Mouse (Mus musculus) midbrain, embryonic 10.5 days (tissue): Measurements from ENCODE around the gene Capzb. TPM values are rescaled to one million over a fixed set of nuclear protein-coding genes. Genes with fewer than 3 reads are reported as not detected.

ENCODE experiments used
- DNase-seq: peaks from one replicate; pipeline ENCODE4 v3.0.0-alpha.2; 2017; ENCODE audit warnings: low spot score
- H3K27ac ChIP-seq: fragments of 300-500 bp; sonication (generic); replicated peaks from 2 replicates; pipeline ENCODE4 v1.5.1; 2016; ENCODE audit warnings: mild to moderate bottlenecking
- H3K27me3 ChIP-seq: fragments of 300-500 bp; sonication (generic); 2 replicates; pipeline ENCODE4 v1.6.1; 2016; ENCODE audit warnings: low read depth, mild to moderate bottlenecking; ENCODE audit not compliant: poor library complexity, severe bottlenecking
- H3K36me3 ChIP-seq: fragments of 300-500 bp; sonication (generic); 2 replicates; pipeline ENCODE4 v1.6.1; 2016; ENCODE audit warnings: mild to moderate bottlenecking, moderate library complexity
- H3K4me1 ChIP-seq: fragments of 300-500 bp; sonication (generic); 2 replicates; pipeline ENCODE4 v1.6.1; 2016
- H3K4me3 ChIP-seq: fragments of 300-500 bp; sonication (generic); 2 replicates; pipeline ENCODE4 v1.5.1; 2016; ENCODE audit warnings: mild to moderate bottlenecking, moderate library complexity
- H3K9me3 ChIP-seq: fragments of 300-500 bp; sonication (generic); replicated peaks from 2 replicates; pipeline ENCODE4 v1.6.1; 2016; ENCODE audit warnings: mild to moderate bottlenecking
- WGBS: fragments of 180-500 bp; shearing (Covaris S2); methylation state at CpG from one replicate; pipeline ENCODE4 v1.1.7; 2016; 5-methylcytosine and 5-hydroxymethylcytosine counted together
- polyA plus RNA-seq: library from polyadenylated mRNA; unstranded; fragments of >200 nt; fragmentation: Nextera tagmentation; extraction: Ambion mirVana; gene quantifications from 2 replicates; pipeline ENCODE4 v1.2.1, GENCODE M21; 2016

Gene Capzb
- 330 and 349 TPM in 2 replicates for polyA plus RNA-seq

DNA sequence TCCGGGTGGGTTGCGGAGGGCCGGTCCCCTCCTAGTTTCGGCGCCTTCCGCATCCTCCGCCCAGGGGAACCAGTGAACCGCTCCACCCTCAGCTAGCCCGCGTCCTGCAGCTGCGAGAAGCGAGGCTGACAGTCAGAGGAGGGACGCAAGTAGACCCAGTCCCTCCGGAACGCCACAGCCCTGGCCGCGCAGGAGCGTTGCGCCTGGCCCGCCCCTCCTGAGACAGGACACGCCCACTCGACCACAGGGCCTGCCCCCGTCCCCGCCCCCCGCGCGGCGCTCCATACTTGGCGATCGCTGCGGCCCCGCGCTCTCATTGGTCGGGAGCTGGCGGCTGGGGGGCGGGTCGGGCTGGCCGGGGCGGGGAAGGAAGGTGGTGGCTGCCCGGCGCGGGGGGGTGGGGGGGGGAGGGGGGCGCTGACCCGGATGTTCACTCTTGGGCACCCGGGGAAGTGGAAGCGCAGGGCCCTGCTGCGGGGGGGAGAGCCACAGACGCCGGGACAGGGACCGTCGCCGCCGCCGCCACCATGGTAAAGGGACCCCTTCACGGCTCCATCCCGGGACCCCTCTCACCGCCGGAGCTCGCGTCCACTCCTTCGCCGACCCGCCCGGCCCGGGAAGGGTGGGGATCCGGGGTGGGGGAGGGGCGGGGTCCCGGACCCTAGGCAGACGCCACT is at the start of gene Capzb:
TSS of gene Capzb (plus strand) at position 401 of the 677 bp plus-strand sequence.
- DNase-seq: peak; percentile 99
- Histone ChIP-seq H3K27me3 (no peaks in the 10 kb centered on the region), H3K4me1 (peaks cover 48% of the 10 kb centered on the region)

DNA sequence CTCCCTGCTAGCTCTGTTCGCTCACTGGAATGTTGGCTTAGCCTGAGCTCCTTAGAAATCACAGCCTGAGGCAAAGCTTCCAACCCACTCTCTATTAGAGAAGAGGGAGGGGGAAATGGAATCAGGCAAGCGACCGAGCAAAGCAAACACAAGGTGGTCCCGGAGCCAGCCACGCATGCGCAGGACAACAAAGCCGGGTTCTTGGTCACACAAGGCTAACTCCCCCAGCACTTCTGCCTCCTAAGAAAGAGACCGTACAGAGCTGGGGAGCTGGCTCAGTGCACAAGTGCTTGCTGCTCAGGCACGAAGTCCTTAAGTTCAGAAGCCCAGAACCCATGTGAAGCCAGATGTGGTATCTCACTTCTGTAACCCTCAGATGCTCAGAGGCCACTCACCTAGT is 49.7 kb upstream of the Capzb start:
- peak overlapping the region; percentile 18; the same call in 1 of the 2 replicates for H3K4me3 ChIP-seq
- H3K4me1 ChIP-seq: peaks cover 7% of the 10 kb centered on the region
- 33% methylated on average over 9 of the region's 9 CpGs for WGBS
- H3K36me3 ChIP-seq: no peaks in the 10 kb centered on the region
- H3K9me3 ChIP-seq: peaks cover 13% of the 10 kb centered on the region; the same call in 1 of the 2 replicates
- peak; percentile 54 for DNase-seq
- no peaks in the 10 kb centered on the region for H3K27me3 ChIP-seq
- peak overlapping the region; percentile 72 for H3K27ac ChIP-seq

More for the DNA sequence above, at the start of gene Capzb:
- H3K4me3 ChIP-seq: peak within 1 kb of the TSS; percentile 96
- peak within 1 kb of the TSS; percentile 96 for H3K27ac ChIP-seq
- no peaks in the 10 kb centered on the region for H3K9me3 ChIP-seq
- WGBS: under 1% methylated on average over 54 of the region's 69 CpGs
- peaks cover 7% of the 10 kb centered on the region; the same call in 1 of the 2 replicates for H3K36me3 ChIP-seq

DNA sequence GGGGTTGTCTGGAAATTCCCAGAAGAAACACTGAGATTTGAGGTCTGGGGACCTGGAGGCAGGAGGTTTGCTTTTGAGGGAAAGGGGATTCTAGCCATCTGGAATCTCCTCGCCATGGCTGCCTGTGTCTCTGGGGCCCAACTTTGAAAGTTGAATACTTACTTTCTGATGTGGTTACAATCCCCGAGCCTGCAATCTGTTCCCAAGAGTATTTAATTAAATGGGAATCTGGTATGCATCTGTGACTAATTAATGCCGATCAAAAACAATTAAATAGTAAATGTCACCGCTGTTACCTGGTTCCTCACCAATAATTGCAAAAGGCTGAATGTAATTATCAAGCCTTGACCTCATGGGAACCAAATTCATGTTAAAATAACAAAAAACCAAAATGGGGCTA is 48.1 kb upstream of the Capzb start:
- no peaks in the 10 kb centered on the region for H3K27me3 ChIP-seq
- WGBS: 83% methylated on average over 4 of the region's 4 CpGs
- H3K9me3 ChIP-seq: peaks cover 24% of the 10 kb centered on the region; the same call in 1 of the 2 replicates
- H3K36me3 ChIP-seq: no peaks in the 10 kb centered on the region
- no peak overlapping the region for H3K27ac ChIP-seq
- no peak for DNase-seq
- H3K4me3 ChIP-seq: no peak overlapping the region
- H3K4me1 ChIP-seq: peaks cover 7% of the 10 kb centered on the region

DNA sequence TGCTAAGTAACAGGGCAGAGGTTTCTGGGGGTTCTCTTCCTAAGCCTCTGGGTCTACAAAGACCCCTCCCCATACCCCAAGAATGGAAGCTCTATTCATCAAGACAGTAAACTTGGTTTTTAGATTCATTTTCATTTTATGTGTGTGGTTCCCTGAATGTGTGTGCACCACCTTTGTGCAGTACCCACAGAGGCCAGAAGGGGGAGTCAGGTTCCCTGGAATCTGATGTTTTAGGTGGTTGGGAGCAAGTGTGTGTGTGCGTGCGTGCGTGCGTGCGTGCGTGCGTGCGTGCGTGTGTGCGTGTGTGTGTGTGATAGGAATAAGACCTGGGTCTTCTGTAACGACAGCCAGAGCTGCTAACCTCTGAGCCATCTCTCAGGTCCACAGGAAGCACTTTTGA is 47.5 kb upstream of the Capzb start:
- H3K36me3 ChIP-seq: no peaks in the 10 kb centered on the region
- 94% methylated on average over 11 of the region's 11 CpGs for WGBS
- H3K27ac ChIP-seq: no peak overlapping the region
- DNase-seq: no peak
- H3K4me3 ChIP-seq: no peak overlapping the region
- peaks cover 7% of the 10 kb centered on the region for H3K4me1 ChIP-seq
- H3K27me3 ChIP-seq: no peaks in the 10 kb centered on the region
- H3K9me3 ChIP-seq: peaks cover 24% of the 10 kb centered on the region; the same call in 1 of the 2 replicates

DNA sequence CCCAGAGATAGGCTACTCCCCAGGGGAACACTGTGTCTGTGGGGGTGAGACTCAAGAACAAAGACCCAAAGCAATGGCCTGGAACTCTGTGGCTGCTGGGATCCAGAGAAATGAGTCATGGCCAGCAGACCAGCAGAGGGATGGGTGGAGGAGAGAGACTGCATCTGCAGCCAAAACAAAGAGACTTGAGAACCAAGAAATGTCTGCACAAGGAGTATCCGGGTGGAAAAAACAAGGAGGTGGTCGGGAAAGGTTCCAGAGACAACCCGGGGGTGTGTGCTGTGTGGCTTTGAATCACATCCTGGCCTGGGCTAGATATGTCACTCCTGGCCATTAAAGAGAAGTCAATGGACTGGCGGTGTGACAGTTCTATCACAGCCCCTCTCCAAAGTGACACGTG is 45.9 kb upstream of the Capzb start:
- Histone ChIP-seq H3K27ac (no peak overlapping the region), H3K27me3 (no peaks in the 10 kb centered on the region), H3K9me3 (peaks cover 29% of the 10 kb centered on the region; the same call in 1 of the 2 replicates), H3K4me1 (peaks cover 7% of the 10 kb centered on the region), H3K36me3 (no peaks in the 10 kb centered on the region), H3K4me3 (no peak overlapping the region)
- DNase-seq: no peak
- WGBS: 89% methylated on average over 5 of the region's 5 CpGs

DNA sequence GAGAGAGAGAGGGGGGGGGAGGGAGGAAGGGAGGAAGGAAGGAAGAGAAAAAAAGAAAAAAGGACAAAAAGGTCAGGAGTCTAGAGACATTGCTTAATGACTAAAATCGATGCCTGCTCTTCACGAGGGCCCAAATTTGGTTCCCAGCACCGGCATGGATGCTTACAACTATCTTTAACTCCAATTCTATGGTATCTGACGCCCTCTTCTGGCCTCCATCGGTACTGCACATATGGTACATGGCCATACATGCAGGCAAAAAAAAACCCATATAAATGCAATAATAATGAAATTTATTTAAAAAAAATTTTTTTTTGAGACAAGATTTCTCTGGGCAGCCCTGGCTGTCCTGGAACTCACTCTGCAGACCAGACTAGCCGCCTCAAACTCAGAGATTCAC is 41.3 kb upstream of the Capzb start:
- H3K27me3 ChIP-seq: no peaks in the 10 kb centered on the region
- 66% methylated on average over 6 of the region's 6 CpGs for WGBS
- H3K4me3 ChIP-seq: no peak overlapping the region
- peaks cover 25% of the 10 kb centered on the region; the same call in 1 of the 2 replicates for H3K9me3 ChIP-seq
- DNase-seq: no peak
- no peaks in the 10 kb centered on the region for H3K36me3 ChIP-seq
- H3K4me1 ChIP-seq: no peaks in the 10 kb centered on the region
- no peak overlapping the region for H3K27ac ChIP-seq

DNA sequence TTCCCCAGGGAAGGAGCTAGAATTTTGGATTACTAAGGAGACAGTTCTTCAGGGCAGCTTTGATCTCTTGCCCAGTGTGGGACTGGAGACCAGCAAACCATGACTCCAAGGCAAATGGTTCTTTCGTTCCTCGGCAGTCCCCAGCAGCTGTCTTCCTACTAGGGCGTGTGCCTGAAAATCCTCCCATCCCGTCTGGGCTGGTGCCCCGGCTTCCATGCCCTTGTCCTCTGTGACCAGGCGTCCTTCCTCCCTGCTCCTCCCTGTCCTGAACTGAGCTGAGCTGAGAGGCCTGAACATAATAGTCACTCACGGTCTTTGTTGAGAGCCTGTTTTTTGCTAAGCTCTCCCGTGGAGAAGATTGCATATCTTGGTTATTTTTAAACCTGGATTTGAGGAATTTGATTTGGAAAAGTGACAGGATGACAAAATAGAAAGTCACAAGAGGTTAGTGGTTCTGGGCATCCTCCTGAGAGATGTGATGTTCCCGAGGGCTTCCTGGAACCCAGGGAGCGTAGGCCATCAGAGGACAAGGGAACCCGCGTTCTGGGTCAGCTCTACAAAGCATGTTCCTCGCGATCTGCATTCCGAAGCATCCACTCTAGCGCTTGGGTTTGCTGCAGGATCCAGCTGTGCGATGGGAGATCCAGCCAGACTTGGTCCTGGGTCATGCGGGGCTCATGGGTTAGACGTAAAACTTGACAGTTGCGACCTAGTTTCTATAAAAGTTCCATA is 38.0 kb upstream of the Capzb start:
- no peak overlapping the region for H3K27ac ChIP-seq
- no peak overlapping the region for H3K4me3 ChIP-seq
- WGBS: 84% methylated on average over 20 of the region's 20 CpGs
- H3K9me3 ChIP-seq: peaks cover 5% of the 10 kb centered on the region; the same call in 1 of the 2 replicates
- H3K36me3 ChIP-seq: no peaks in the 10 kb centered on the region
- no peaks in the 10 kb centered on the region for H3K27me3 ChIP-seq
- DNase-seq: no peak
- H3K4me1 ChIP-seq: no peaks in the 10 kb centered on the region

DNA sequence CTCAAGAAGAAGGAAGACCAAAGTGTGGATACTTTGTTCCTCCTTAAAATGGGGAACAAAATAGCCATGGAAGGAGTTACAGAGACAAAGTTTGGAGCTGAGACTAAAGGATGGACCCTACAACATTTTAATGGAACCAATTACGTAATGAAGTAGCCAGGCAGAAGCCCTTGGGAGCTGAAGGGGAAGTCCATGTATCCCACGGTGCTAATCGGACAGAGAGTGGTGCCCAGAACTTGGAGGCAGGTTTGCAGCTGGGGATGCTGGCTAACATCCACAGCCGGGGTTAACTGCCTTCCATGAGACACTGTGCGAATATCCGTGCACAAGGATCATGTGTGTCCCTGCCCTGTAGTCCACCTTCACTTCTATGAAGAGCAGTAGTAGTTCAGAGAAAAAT is 36.2 kb upstream of the Capzb start:
- Histone ChIP-seq H3K27me3 (no peaks in the 10 kb centered on the region), H3K9me3 (0 out of 2 replicates have a peak, but pooled peaks cover 1% of the 10 kb centered on the region), H3K36me3 (no peaks in the 10 kb centered on the region), H3K27ac (no peak overlapping the region), H3K4me1 (no peaks in the 10 kb centered on the region), H3K4me3 (no peak overlapping the region)
- 89% methylated on average over 6 of the region's 6 CpGs for WGBS
- DNase-seq: no peak

DNA sequence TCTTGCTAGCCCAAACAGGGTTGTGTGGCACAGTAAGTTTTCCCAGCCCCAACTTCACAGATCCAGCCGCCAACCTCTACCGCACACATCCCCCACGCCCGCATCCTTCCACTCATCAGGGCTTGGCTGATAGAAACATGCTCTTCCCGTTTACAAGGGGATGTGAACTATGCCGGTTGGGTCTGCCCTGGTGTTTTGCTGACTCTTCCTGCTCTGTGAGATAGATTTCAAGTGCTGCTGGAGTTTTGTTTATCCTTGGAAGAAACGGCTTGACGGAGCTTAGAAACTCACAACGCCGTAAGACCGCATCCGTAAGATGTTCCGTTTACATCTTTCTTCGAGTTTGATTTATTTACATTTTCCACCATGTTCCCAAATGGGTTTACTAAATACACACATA is 34.3 kb upstream of the Capzb start:
- Histone ChIP-seq H3K36me3 (no peaks in the 10 kb centered on the region), H3K4me3 (no peak overlapping the region), H3K27ac (no peak overlapping the region), H3K4me1 (no peaks in the 10 kb centered on the region), H3K9me3 (no peaks in the 10 kb centered on the region), H3K27me3 (no peaks in the 10 kb centered on the region)
- no peak for DNase-seq
- WGBS: 92% methylated on average over 14 of the region's 14 CpGs

DNA sequence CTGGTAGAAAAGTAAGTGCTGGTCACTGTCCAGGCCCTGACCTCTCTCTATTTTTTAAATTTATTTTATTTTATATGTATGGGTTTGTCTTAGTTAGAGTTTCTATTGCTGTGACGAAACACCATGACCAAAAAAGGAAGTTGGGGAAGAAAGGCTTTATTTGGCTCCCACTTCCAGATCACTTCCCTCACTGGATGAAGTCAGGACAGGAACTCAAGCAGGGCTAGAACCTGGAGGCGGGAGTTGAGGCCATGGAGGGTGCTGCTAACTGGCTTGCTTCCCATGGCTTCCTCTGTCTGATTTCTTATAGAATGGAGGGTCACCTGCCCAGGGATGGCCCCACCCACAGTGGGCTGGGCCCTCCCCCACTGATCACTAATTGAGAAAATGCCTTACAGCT is 31.6 kb upstream of the Capzb start:
- no peak for DNase-seq
- H3K27me3 ChIP-seq: no peaks in the 10 kb centered on the region
- no peaks in the 10 kb centered on the region for H3K36me3 ChIP-seq
- no peak overlapping the region for H3K4me3 ChIP-seq
- no peaks in the 10 kb centered on the region for H3K4me1 ChIP-seq
- H3K9me3 ChIP-seq: no peaks in the 10 kb centered on the region
- 77% methylated on average over 2 of the region's 2 CpGs for WGBS
- H3K27ac ChIP-seq: no peak overlapping the region

DNA sequence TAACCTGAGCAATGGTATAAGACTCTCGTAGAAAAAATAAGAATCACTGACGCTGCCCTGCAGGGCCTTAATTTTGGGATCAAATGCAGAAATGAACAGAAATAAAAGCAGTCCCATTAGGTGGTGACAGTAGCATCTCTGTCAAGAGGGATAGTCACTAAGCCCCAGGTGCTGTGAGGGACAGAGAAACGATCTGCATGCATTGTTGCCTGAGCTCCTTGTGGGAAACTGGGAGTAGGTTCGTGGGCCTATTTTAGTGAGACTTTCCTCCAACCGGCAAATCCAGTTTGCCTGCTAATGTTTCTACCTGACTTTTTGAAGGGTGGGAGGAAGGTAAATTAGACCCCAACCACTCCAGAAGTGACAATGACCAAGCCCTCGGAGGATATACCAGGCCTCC is 28.6 kb upstream of the Capzb start:
- H3K4me1 ChIP-seq: no peaks in the 10 kb centered on the region
- H3K36me3 ChIP-seq: no peaks in the 10 kb centered on the region
- H3K9me3 ChIP-seq: no peaks in the 10 kb centered on the region
- DNase-seq: no peak
- 91% methylated on average over 6 of the region's 6 CpGs for WGBS
- no peak overlapping the region for H3K4me3 ChIP-seq
- no peaks in the 10 kb centered on the region for H3K27me3 ChIP-seq
- H3K27ac ChIP-seq: no peak overlapping the region

DNA sequence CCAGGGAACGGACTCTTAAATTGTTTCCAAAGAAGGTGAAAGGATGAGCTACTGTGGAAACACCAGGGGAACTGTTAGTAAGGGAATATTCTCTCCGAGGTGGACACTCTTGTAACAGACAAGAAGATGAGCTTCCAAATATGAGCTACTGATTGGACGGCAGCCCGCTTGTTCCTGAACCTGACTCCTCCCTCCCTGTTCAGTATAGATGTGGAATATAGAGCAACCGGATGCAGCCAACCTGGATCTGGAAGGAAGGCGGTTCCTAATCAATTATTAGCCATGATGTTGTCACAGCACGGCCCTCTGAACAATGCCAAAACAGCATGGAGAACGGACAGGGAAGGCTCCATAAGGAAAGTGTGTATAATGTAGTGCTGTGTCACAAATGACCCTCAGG is 27.4 kb upstream of the Capzb start:
- no peak for DNase-seq
- Histone ChIP-seq H3K27ac (no peak overlapping the region), H3K4me3 (no peak overlapping the region), H3K36me3 (no peaks in the 10 kb centered on the region), H3K27me3 (no peaks in the 10 kb centered on the region), H3K4me1 (peaks cover 10% of the 10 kb centered on the region), H3K9me3 (no peaks in the 10 kb centered on the region)
- WGBS: 87% methylated on average over 8 of the region's 8 CpGs

DNA sequence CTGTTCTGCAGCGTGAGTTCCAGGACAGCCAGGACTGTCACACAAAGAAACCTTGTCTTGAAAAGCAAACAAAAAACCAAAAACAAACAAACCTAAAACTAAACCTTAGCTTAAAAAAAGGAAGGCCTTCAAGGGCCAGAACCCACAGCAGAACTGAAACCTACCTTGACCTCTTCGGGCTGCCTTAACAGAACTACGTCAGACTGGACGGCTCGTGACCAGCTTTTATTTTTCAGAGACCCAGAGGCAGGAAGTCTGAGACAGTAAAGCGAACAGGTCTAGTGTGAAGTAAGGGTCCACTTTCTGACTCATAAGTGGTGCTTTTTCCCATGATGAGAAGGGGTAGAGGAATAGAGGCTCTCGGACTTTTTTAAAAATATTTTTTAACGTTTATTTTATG is 26.5 kb upstream of the Capzb start:
- WGBS: 89% methylated on average over 8 of the region's 8 CpGs
- no peak for DNase-seq

More for the DNA sequence above, 26.5 kb upstream of the Capzb start:
- Histone ChIP-seq H3K4me3 (no peak overlapping the region), H3K9me3 (no peaks in the 10 kb centered on the region), H3K27me3 (no peaks in the 10 kb centered on the region), H3K36me3 (no peaks in the 10 kb centered on the region), H3K27ac (no peak overlapping the region), H3K4me1 (peaks cover 11% of the 10 kb centered on the region)
